Mouse (Mus musculus) CD4-positive helper T cell, adult 2 months (primary cell): ENCODE measurements around the gene Itpripl2.

Experiments used
- DNase-seq: peaks from one replicate; pipeline ENCODE4 v3.0.0-alpha.2; 2012; ENCODE audit warnings: low read depth, missing footprints, low spot score

Gene Itpripl2

GRCm38 (mm10) chr7:118488060-118488664 lies 3.6 kb downstream of the Itpripl2 start:
- DNase-seq: no peak

- no peak for DNase-seq
These were observed 4.9 kb downstream of the Itpripl2 start for GRCm38 (mm10) chr7:118486917-118487316.

DNA sequence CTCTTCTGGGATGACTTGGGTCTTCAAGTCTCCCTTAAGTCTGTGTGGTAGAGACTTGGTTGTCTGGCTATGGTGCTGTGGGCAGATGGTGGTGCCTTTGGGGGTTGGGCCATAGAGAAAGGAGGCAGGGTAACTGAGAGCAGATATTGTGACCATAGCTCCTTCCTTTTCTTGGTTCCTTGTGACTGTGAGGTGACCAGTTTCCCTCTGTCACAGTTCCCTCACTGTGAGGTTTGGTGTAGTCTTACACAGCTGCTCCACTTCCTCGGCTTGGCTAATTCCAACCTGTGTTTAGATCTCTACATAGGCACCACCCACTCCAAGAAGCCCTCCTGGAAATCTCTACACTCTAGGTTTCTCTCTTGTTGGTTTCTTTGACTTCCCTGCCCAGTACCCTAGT lies 7.8 kb downstream of the Itpripl2 start:
- DNase-seq: no peak

DNA sequence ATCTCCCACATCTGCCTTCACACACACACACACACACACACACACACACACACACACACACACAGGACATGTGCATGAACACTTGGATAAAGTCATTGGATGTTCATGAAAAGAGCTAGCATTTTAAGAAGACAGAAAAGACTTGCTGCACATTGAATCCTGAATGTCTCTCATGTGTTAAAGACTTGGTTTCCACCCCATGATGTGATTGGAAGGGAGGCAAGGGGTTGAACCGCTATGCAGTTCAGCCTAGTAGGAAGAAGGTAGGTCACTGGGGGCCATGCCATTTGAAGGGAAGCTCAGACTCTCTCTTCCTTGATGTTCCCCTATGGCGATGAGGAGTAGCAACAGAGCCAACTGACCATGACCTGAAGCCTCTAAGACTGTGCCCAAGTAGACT lies 9.8 kb downstream of the Itpripl2 start:
- DNase-seq: no peak

DNA sequence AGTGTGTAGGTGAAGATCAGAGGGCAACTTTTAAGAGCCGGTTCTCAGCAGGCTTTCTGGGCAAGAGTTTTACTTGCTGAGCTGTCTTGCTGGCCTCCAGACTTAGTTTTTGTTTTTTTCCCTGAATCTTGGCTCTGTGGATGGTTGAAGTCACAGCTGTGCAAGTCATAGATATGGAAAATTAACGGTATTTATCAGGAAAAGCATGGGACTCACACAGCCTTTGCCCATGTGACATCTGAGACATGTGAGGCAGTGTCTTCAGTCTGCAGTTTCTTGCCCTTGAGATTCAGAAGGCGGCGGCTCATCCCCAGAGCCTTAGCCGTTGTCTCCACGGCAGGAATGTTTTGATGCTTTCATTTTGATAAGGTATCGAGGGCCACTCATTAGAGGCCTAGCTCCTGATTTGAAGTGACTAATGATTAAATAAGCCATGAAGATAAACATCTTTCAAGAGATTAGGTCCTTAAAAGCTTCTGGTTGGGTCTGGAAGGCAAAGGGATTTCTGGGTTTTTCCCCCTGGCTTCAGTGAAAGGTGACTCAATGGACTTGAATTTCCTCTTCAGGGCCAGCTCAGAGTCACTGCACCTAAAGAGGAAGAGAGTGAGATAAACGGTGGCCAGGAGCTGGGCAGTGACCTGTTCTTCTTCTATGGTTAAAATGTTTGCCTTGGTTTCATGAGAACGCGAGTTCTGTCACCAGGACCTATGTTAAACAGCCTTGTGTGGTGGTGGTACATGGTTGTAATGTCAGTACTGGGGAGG lies 10.5 kb downstream of the Itpripl2 start:
- DNase-seq: no peak

GRCm38 (mm10) chr7:118480160-118480709 lies 11.5 kb downstream of the Itpripl2 start:
- no peak for DNase-seq

DNA sequence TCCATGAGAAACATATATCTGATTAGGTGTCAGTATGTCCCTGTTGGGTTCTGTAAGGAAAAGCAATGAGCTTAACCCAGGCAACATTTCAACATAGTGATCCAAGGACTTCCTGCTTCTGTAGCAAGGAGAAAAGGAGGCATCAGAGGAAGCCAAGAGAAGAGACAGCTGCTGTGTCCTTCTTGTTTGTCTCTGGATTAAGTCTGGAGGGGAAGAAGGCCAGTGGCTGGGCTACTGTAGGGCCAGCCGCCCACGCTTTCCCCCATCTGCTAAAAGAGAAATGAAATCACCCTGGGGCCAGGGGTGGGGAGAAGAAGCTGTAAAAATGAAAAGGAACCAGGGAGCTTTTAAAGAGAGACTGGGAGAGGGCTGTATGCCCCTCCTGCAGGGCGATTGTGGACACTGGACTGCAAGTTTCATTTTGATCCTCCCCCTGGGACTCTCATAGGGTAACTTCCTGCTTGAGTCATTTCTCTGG lies 12.9 kb downstream of the Itpripl2 start:
- no peak for DNase-seq

GRCm38 (mm10) chr7:118476428-118476827 lies 15.3 kb downstream of the Itpripl2 start:
- DNase-seq: no peak

DNA sequence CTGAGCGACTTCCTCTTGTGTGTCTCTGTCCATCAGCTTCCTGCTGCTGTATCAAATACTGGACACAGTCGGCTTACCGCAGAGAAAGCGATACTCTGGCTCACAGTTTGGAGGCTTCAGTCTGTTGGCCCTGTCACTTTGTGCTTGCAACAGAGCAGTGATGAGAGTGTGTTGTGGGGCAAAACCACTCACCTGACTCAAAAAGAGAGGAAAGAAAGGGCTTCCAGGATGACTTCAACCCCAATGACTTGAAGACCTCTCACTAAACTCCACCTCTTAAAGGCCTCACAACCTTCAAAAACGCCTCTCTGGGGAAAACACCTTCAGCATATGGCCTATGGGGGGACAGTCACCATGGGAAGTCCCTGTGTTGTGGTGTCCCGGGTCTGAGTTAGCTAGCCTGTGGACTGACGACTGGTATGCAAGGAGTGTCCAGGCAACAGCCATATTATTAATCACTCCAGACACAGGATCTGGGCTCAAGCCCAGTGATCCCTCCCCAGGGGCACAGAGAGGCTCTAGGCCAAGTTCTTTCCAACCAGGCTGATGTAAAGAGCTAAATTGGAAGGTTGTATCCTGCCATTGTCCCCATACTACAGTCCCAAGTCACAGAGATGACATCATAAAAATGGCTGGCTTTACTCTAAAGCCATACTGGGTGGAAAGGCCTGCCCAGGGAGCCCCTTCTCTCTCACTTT lies 16.6 kb downstream of the Itpripl2 start:
- no peak for DNase-seq

GRCm38 (mm10) chr7:118472886-118473285 lies 18.9 kb downstream of the Itpripl2 start:
- DNase-seq: no peak

- DNase-seq: no peak
These were observed 23.7 kb downstream of the Itpripl2 start for GRCm38 (mm10) chr7:118468060-118468459.

- DNase-seq: no peak
These were observed 27.3 kb downstream of the Itpripl2 start for GRCm38 (mm10) chr7:118464432-118464831.

GRCm38 (mm10) chr7:118462818-118463762 lies 28.7 kb downstream of the Itpripl2 start:
- no peak for DNase-seq

DNA sequence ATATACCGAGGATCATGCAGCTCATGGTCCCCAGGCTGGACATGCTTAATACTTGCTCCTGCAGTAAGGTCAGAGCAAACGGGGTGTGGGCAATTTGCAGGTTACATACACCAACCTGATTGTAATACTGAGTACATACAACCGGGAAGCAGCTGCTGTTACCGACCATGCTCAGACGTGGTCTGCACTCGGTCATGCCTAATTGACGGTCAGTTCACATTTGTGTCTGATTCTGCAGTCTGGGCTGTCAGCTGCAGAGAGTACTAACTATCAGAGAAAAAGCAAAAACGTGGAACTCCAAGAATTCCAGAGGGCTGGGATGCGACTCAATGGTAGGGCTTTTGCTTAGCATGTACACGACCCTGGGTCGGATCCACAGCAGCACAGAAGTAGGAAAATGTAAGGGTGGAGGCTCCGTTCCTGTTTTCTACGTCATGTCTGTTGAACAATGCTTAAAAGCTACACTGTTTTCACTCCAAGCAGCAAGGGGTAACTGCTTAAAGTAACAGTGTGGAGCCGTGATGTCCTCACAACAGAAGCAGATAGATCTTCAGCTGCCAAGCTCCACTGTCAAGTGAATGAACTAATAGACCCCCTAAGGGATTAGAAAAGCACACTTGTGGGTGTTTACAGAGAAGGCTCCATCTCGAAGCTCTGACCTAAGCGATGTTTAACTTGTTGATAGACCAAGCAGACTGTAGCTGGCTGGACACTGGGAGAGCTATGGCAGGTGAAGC lies 30.2 kb downstream of the Itpripl2 start:
- no peak for DNase-seq

DNA sequence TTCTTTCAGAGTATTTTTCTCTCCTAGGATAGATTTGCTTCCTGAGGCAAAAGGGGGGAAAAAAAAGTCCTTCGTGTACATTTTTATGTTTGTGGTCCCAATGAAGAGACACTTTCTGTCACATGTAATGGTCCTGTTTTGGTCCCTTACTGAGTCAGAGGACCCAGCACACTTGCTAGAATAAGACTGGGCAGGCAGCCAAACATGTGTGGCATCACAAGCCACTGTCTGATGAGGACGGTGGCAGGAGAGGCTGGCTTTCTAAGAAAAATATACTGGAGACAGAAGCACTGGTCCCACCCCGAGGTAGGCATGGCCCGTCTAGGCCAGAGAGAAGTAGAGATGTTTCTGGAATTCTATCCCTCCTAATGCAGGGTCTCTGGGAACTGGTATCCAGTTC lies 38.1 kb downstream of the Itpripl2 start:
- no peak for DNase-seq

DNA sequence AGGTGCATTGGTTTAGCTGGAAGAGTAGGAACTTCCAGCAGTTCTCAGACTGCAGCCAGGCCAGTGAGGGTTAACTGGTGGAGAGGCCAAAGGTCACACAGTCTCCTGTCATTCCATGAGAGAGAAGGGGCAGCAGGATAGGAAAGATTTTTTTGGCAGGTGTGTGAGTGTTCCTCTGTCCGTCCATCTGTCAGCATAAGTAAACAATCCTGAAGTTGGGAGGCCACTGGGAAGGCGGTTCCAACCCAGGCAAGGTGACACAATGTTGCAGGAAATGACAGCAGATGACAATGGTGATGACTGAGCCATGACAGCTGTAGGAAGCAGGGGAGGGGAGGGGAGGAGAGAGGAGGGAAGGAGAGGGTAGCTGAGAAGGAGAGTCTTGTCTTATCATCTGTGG lies 38.8 kb downstream of the Itpripl2 start:
- no peak for DNase-seq

GRCm38 (mm10) chr7:118448134-118448967 lies 43.4 kb downstream of the Itpripl2 start, which contains the start of gene Syt17:
Syt17 (minus strand) TSS chr7:118448222.
- DNase-seq: no peak

DNA sequence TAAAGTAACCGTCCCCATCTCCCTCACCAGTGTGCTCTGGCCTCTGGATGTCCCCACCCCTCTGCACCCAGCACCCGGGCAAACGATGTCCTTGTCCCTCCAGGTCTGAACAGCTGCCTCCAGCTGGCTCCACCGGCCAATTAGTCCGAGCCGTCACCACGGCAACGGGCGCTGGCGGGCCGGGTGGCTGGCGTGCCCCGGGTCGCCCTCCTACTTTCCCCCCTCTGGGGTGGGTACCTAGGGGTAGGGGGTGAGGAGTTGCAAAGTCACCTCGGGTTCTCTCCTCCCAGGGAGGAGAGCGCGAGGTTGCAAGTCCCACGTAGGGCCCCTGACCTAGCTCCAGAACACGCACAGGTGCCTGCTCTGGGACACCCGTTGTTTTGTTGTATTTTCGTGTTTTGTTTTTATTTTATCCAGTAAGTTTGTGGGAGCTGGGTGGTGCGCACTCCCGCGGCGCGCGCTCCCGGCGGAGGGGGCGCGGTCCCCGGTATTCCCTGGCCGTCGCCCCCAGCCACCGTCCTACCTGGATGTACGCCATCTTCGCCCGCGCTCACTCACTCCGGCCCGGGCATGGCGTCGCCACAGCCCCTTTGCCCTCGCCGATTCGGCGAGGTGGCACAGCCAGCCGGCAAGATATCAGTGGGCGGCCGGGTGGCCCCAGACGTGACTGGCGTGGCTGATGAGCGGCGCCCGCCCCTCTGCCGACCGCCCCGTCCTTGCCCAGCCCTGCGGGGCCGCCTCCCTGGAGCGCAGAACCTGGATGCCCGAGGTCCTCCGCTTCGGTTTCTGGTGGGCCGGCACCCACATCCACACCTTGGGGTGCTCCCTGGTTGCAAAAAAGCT lies 44.3 kb downstream of the Itpripl2 start:
- no peak for DNase-seq
